Comparison of ENCODE assay signal across 9 mouse cellular contexts in genomic region chr4:52210601-52211000, GRCm38 (mm10).
"Had no signal": no experiment of that assay in that cellular context is flagged by ENCODE, and none has a peak within 500 bp of the region (broad histone marks: within the 10 kb centered on the region; RNA-seq: fewer than 3 reads in every experiment).

No protein-coding gene starts in this region.

- H3K4me3 ChIP-seq: limb, embryonic 12.5 days; liver, embryonic 13.5 days; lung, embryonic 15.5 days; neural tube, embryonic 12.5 days had no signal

- DNase-seq: liver; liver, embryonic 13.5 days; liver, postnatal 0 days; lung, postnatal 14 days; thymus, postnatal 4 days had no signal

- H3K4me1 ChIP-seq: limb, embryonic 12.5 days; liver, embryonic 13.5 days; lung, embryonic 15.5 days; neural tube, embryonic 12.5 days had no signal

- H3K9me3 ChIP-seq: limb, embryonic 12.5 days; liver, embryonic 13.5 days; lung, embryonic 15.5 days; neural tube, embryonic 12.5 days had no signal

- H3K4me2 ChIP-seq: limb, embryonic 12.5 days; liver, embryonic 13.5 days; lung, embryonic 15.5 days; neural tube, embryonic 12.5 days had no signal

- ATAC-seq: liver, postnatal 0 days had no signal

- H3K9ac ChIP-seq: limb, embryonic 12.5 days; liver, embryonic 13.5 days; liver, postnatal 0 days; lung, embryonic 15.5 days; neural tube, embryonic 12.5 days had no signal

- H3K27ac ChIP-seq: limb, embryonic 12.5 days; liver, embryonic 13.5 days; lung, embryonic 15.5 days; neural tube, embryonic 12.5 days; stomach, postnatal 0 days had no signal

- H3K27me3 ChIP-seq: limb, embryonic 12.5 days; liver, embryonic 13.5 days; lung, embryonic 15.5 days; neural tube, embryonic 12.5 days had no signal

- H3K36me3 ChIP-seq: limb, embryonic 12.5 days; liver, embryonic 13.5 days; lung, embryonic 15.5 days; neural tube, embryonic 12.5 days had no signal
